Mouse (Mus musculus) liver, embryonic 13.5 days (tissue): ENCODE results near the gene Upf3a. TPM values are rescaled to one million over a fixed set of nuclear protein-coding genes. Genes with fewer than 3 reads are reported as not detected.
A peak's percentile ranks its signal among the peaks of the same experiment; 100 is the strongest.
"Not testable (repeated sequence)": the region's sequence is repeated elsewhere in the genome, so short reads cannot be mapped to it uniquely, and the experiment has no call there.

ENCODE experiments used
- ATAC-seq: fragments of 200-750 bp; cut with Nextera tagmentation; 2 replicates; pipeline ENCODE4 v1.8.0; 2017; ENCODE audit warnings: low read depth, mild to moderate bottlenecking, moderate number of reproducible peaks, moderate library complexity
- DNase-seq: peaks from one replicate; pipeline ENCODE4 v3.0.0; 2022
- H3K27ac ChIP-seq: fragments of 300-500 bp; sonication (generic); 2 replicates; pipeline ENCODE4 v1.5.1; 2015; ENCODE audit warnings: moderate library complexity, mild to moderate bottlenecking, inconsistent platforms
- H3K27me3 ChIP-seq: fragments of 300-500 bp; sonication (generic); 2 replicates; pipeline ENCODE4 v1.6.1; 2015; ENCODE audit warnings: mild to moderate bottlenecking, inconsistent platforms
- H3K36me3 ChIP-seq: fragments of 300-500 bp; sonication (generic); 2 replicates; pipeline ENCODE4 v1.6.1; 2015; ENCODE audit warnings: mild to moderate bottlenecking, inconsistent platforms
- H3K4me1 ChIP-seq: fragments of 300-500 bp; sonication (generic); replicated peaks from 2 replicates; pipeline ENCODE4 v1.6.1; 2015; ENCODE audit warnings: inconsistent platforms
- H3K4me2 ChIP-seq: fragments of 300-500 bp; sonication (generic); 2 replicates; pipeline ENCODE4 v1.6.1; 2015; ENCODE audit warnings: inconsistent platforms, mild to moderate bottlenecking, moderate library complexity
- H3K4me3 ChIP-seq: fragments of 300-500 bp; sonication (generic); replicated peaks from 2 replicates; pipeline ENCODE4 v1.5.1; 2015; ENCODE audit warnings: mild to moderate bottlenecking, inconsistent platforms
- H3K9ac ChIP-seq: fragments of 300-500 bp; sonication (generic); 2 replicates; pipeline ENCODE4 v1.6.1; 2015; ENCODE audit warnings: mild to moderate bottlenecking, inconsistent platforms
- H3K9me3 ChIP-seq: fragments of 300-500 bp; sonication (generic); replicated peaks from 2 replicates; pipeline ENCODE4 v1.6.1; 2016; ENCODE audit warnings: inconsistent platforms
- WGBS: fragments of 180-500 bp; shearing (Covaris S2); methylation state at CpG from one replicate; pipeline ENCODE4 v1.1.7; 2015; ENCODE audit not compliant: insufficient replicate concordance; 5-methylcytosine and 5-hydroxymethylcytosine counted together
- polyA plus RNA-seq: library from polyadenylated mRNA; unstranded; fragments of >200 nt; fragmentation: Nextera tagmentation; extraction: Ambion mirVana; gene quantifications from 2 replicates; pipeline ENCODE4 v1.2.1, GENCODE M21; 2015

Upf3a gene
- polyA plus RNA-seq: 16.2 and 16.5 TPM in 2 replicates

DNA sequence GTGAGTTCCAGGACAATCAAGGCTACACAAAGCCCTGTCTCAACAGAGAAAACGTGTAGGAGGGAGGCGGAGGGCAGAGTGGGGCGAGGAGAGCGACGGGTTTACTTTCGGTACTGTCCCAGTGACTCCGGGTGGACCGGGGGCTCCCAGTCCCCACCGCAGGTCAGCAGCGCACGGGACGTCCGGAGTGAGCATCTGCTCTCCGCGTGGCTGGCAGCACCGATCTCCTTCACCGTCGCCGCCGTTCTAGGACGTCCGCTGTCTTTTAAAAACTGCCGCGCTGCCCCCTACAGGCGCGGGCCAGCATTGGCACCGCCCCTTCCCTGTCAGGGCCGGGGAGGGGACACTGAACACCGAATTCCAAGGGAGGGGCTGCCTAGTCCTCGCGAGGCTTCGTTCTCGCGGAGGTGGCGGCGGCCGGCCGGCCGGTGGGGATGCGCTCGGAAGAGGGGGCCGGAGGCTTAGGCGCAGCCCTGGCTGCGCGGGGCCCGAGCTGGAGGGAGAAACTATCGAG lies at the start of gene Upf3a:
Gene Upf3a, plus strand, starts transcription at position 366 of the 514 bp plus-strand sequence.
- peak; percentile 88 for ATAC-seq

GRCm38 (mm10) chr8:13740323-13740770 lies 45.1 kb upstream of the Upf3a start:
- Histone ChIP-seq H3K4me1 (peaks cover 34% of the 10 kb centered on the region), H3K27me3 (no peaks in the 10 kb centered on the region), H3K4me2 (peak overlapping the region; percentile 62), H3K9ac (peak overlapping the region; percentile 70), H3K4me3 (no peak overlapping the region), H3K36me3 (no peaks in the 10 kb centered on the region), H3K9me3 (no peaks in the 10 kb centered on the region), H3K27ac (peak overlapping the region; percentile 93)
- ATAC-seq (peak; percentile 56), DNase-seq (peak; percentile 22)
- 12% methylated on average over 6 of the region's 6 CpGs for WGBS

More for the DNA sequence above, at the start of gene Upf3a:
- WGBS: under 1% methylated on average over 46 of the region's 47 CpGs
- Histone ChIP-seq H3K27me3 (no peaks in the 10 kb centered on the region), H3K9me3 (no peaks in the 10 kb centered on the region), H3K4me2 (peak within 1 kb of the TSS; percentile 93), H3K27ac (peak within 1 kb of the TSS; percentile 92), H3K9ac (peak within 1 kb of the TSS; percentile 86), H3K36me3 (peaks cover 20% of the 10 kb centered on the region), H3K4me1 (peaks cover 25% of the 10 kb centered on the region), H3K4me3 (peak within 1 kb of the TSS; percentile 81)
- peak; percentile 93 for DNase-seq

GRCm38 (mm10) chr8:13740817-13741613 lies 44.4 kb upstream of the Upf3a start:
- no peaks in the 10 kb centered on the region for H3K36me3 ChIP-seq
- H3K4me3 ChIP-seq: peak overlapping the region; percentile 17; the same call in 1 of the 2 replicates
- WGBS: 24% methylated on average over 7 of the region's 7 CpGs
- DNase-seq: peak; percentile 65
- H3K27me3 ChIP-seq: no peaks in the 10 kb centered on the region
- H3K9ac ChIP-seq: peak overlapping the region; percentile 70
- peak overlapping the region; percentile 93 for H3K27ac ChIP-seq
- peak overlapping the region; percentile 62 for H3K4me2 ChIP-seq
- H3K4me1 ChIP-seq: peaks cover 34% of the 10 kb centered on the region
- no peaks in the 10 kb centered on the region for H3K9me3 ChIP-seq
- ATAC-seq: peak; percentile 97

GRCm38 (mm10) chr8:13746212-13746611 lies 39.2 kb upstream of the Upf3a start:
- H3K27ac ChIP-seq, H3K9ac ChIP-seq, H3K27me3 ChIP-seq, DNase-seq, H3K4me3 ChIP-seq, H3K4me2 ChIP-seq, H3K9me3 ChIP-seq, ATAC-seq, H3K36me3 ChIP-seq: not testable (repeated sequence)
- H3K4me1 ChIP-seq: peaks cover 14% of the 10 kb centered on the region
- WGBS: 91% methylated on average over 5 of the region's 6 CpGs

- Histone ChIP-seq H3K4me1 (peaks cover 1% of the 10 kb centered on the region), H3K9ac (no peak overlapping the region), H3K27ac (no peak overlapping the region), H3K4me3 (no peak overlapping the region), H3K27me3 (0 out of 2 replicates have a peak, but pooled peaks cover 4% of the 10 kb centered on the region), H3K9me3 (no peaks in the 10 kb centered on the region), H3K4me2 (no peak overlapping the region), H3K36me3 (no peaks in the 10 kb centered on the region)
- no peak for ATAC-seq
- no peak for DNase-seq
- 22% methylated on average over 3 of the region's 3 CpGs for WGBS
These were observed 37.8 kb upstream of the Upf3a start for GRCm38 (mm10) chr8:13747626-13748025.

DNA sequence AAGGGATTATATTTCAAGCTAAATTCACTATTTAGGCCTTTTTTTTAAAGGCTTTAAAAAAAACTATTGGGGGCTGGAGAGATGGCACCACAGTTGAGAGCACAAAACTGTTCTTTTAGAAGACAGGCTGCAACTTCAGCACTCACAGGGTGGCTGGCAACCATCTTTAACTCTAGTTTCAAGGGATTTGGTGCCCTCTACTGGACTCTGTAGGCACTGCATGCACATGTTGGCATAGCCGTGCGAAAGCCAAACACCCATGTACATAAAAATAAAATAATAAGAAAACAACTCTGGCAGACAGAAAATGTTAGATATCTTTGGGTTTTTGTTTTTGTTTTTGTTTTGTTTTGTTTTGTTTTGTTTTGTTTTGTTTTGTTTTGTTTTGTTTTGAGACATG lies 31.7 kb upstream of the Upf3a start:
- ATAC-seq (no peak), DNase-seq (peak; percentile 61)
- 13% methylated on average over 2 of the region's 2 CpGs for WGBS

DNA sequence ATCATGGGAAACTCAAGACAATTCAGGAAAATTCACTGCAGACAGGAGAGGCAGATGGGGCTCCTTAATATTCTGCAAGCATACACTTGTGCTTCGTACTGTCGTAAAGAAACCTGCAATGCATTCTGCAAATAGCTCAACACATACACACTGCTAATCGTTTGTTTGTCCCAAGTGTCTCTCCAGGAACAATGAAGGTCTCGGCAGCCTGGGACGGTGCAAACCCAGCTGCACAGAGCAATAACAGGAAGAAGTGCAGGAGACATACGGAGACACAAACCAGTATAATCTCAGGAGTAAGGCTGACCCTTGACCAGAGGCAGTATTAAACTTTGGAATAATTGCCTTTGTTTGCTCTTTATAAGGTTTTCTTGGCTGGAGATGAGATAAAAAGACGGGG lies 28.9 kb upstream of the Upf3a start:
- 70% methylated on average over 7 of the region's 7 CpGs for WGBS
- H3K4me1 ChIP-seq: peaks cover 23% of the 10 kb centered on the region
- H3K9ac ChIP-seq: no peak overlapping the region
- H3K4me3 ChIP-seq: no peak overlapping the region
- no peak for DNase-seq
- no peak overlapping the region for H3K4me2 ChIP-seq
- H3K9me3 ChIP-seq: no peaks in the 10 kb centered on the region
- H3K27me3 ChIP-seq: no peaks in the 10 kb centered on the region
- H3K36me3 ChIP-seq: peaks cover 11% of the 10 kb centered on the region
- H3K27ac ChIP-seq: no peak overlapping the region
- ATAC-seq: no peak

More for the DNA sequence above, 31.7 kb upstream of the Upf3a start:
- no peak overlapping the region for H3K4me3 ChIP-seq
- no peak overlapping the region for H3K27ac ChIP-seq
- H3K4me1 ChIP-seq: peaks cover 14% of the 10 kb centered on the region
- H3K9ac ChIP-seq: no peak overlapping the region
- H3K27me3 ChIP-seq: 0 out of 2 replicates have a peak, but pooled peaks cover 4% of the 10 kb centered on the region
- no peak overlapping the region for H3K4me2 ChIP-seq
- H3K36me3 ChIP-seq: no peaks in the 10 kb centered on the region
- H3K9me3 ChIP-seq: no peaks in the 10 kb centered on the region

GRCm38 (mm10) chr8:13756982-13757804 lies 28.2 kb upstream of the Upf3a start, which contains the start of gene Cdc16:
Gene Cdc16 (plus strand): TSS chr8:13757676.
- H3K9me3 ChIP-seq: no peaks in the 10 kb centered on the region
- H3K4me2 ChIP-seq: peak within 1 kb of the TSS; percentile 90
- peaks cover 16% of the 10 kb centered on the region for H3K36me3 ChIP-seq
- H3K4me1 ChIP-seq: peaks cover 23% of the 10 kb centered on the region
- WGBS: 8% methylated on average over 40 of the region's 40 CpGs
- DNase-seq: peak; percentile 76
- peak within 1 kb of the TSS; percentile 87 for H3K27ac ChIP-seq
- H3K27me3 ChIP-seq: no peaks in the 10 kb centered on the region
- H3K9ac ChIP-seq: peak within 1 kb of the TSS; percentile 95
- peak; percentile 90 for ATAC-seq
- peak within 1 kb of the TSS; percentile 98 for H3K4me3 ChIP-seq

DNA sequence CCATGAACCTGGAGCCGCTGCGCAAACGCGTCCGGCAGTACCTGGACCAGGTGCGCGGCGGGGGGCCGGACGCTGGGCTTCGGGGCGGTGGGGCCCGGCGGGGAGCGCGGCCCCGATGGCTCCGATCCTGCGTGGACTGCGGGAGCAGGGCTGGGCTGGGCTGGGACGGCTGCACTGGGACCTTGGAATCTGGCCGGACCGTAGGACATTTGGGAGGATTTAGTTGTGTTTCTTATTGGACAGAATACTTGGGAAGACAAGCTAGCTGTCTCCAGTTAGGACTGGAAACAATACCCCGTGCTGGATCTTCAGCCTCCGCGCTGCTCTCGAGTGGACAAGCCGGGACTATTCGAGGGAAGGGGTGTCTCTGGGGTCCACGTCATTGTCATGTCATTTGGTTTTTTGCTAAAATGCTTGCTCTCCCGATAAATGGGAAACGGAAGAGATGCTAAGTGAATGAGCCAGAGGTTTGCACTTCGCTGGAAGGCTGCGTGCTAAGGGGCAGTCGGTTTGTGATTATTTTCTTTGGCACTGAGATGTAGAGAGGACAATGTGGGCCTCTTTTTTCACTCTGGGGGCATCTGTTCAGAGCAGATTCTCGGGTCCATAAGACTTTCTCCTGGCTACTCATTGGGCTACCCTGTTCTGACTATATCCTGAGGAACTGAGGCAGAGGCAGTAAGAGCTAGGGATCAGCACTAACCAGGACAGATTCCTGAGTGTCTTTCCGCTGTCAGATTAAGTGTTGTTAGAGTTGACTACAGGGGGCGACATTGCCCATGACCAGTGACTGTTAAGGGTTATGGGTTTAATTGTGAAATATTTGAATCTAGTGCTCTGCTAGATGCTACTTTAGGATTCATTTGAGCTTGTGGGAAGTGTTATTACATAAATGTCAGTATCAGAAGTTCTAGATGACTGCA lies 27.3 kb upstream of the Upf3a start:
- H3K9me3 ChIP-seq: no peaks in the 10 kb centered on the region
- no peaks in the 10 kb centered on the region for H3K27me3 ChIP-seq
- DNase-seq: peak; percentile 56
- peak overlapping the region; percentile 95 for H3K9ac ChIP-seq
- WGBS: under 1% methylated on average over 38 of the region's 38 CpGs
- peaks cover 23% of the 10 kb centered on the region for H3K4me1 ChIP-seq
- H3K27ac ChIP-seq: peak overlapping the region; percentile 87
- ATAC-seq: peak; percentile 67
- peak overlapping the region; percentile 90 for H3K4me2 ChIP-seq
- H3K36me3 ChIP-seq: peaks cover 24% of the 10 kb centered on the region
- peak overlapping the region; percentile 98 for H3K4me3 ChIP-seq

- H3K9me3 ChIP-seq: no peaks in the 10 kb centered on the region
- no peaks in the 10 kb centered on the region for H3K27me3 ChIP-seq
- no peak overlapping the region for H3K4me2 ChIP-seq
- ATAC-seq (no peak), DNase-seq (no peak)
- peaks cover 90% of the 10 kb centered on the region for H3K36me3 ChIP-seq
- H3K4me3 ChIP-seq: no peak overlapping the region
- no peaks in the 10 kb centered on the region for H3K4me1 ChIP-seq
- no peak overlapping the region for H3K27ac ChIP-seq
- no peak overlapping the region for H3K9ac ChIP-seq
- 82% methylated on average over 11 of the region's 11 CpGs for WGBS
These were observed 16.2 kb upstream of the Upf3a start for GRCm38 (mm10) chr8:13769206-13769605.
